In genomic region chr11:52648849-52649400, GRCm38 (mm10) we compare ENCODE assay signal across 14 mouse cellular contexts.
A peak's percentile ranks its signal among the peaks of the same experiment; 100 is the strongest.
DNase-seq lines count a peak whose midpoint lies in the region; ATAC-seq and TF ChIP-seq lines count a peak whose summit lies in the region.
"Had no signal": no experiment of that assay in that cellular context is flagged by ENCODE, and none has a peak within 500 bp of the region (broad histone marks: within the 10 kb centered on the region; RNA-seq: fewer than 3 reads in every experiment).

No protein-coding gene starts in this region.

- DNase-seq in heart, embryonic 10.5 days (ENCODE audit: low spot score): no peak
- DNase-seq in heart, adult 2 months: no peak
- peak; percentile 36 to 66 for DNase-seq in right cerebral cortex, postnatal 36 days (ENCODE audit: low spot score in 2 of 2)
- DNase-seq in right cerebral cortex, postnatal 14 days: no peak
- peak; percentile 17 to 18 for DNase-seq in frontal cortex, postnatal 25 days (ENCODE audit: low spot score in 2 of 2)
- no peak for DNase-seq in midbrain, embryonic 11.5 days (ENCODE audit: low spot score, missing footprints)
- no peak for DNase-seq in urinary bladder, adult 18-20 months (ENCODE audit: low spot score in 2 of 2)
- DNase-seq: cerebellum, adult 11 months; kidney, adult 2 months; liver, embryonic 13.5 days had no signal

- H3K4me2 ChIP-seq in midbrain, embryonic 11.5 days: no peak overlapping the region
- H3K4me2 ChIP-seq: forebrain, embryonic 15.5 days; liver, embryonic 13.5 days had no signal

- no peak for TF ChIP-seq CTCF in heart, adult 2 months (IDR thresholded peaks at IDR 0.05)

- 73% methylated on average over 8 of the region's 8 CpGs for WGBS in heart, embryonic 10.5 days
- WGBS in heart, adult 2 months: 47% methylated on average over 8 of the region's 8 CpGs
- 84% methylated on average over 8 of the region's 8 CpGs for WGBS in midbrain, embryonic 11.5 days

- peak overlapping the region; percentile 15; the same call in 1 of the 2 replicates for H3K4me3 ChIP-seq in heart, embryonic 10.5 days
- no peak overlapping the region for H3K4me3 ChIP-seq in heart, adult 2 months
- H3K4me3 ChIP-seq in midbrain, embryonic 11.5 days (ENCODE audit: low read depth, low read length): no peak overlapping the region
- H3K4me3 ChIP-seq: forebrain, embryonic 15.5 days; liver, embryonic 13.5 days had no signal

- H3K27ac ChIP-seq in heart, embryonic 10.5 days: peak overlapping the region; percentile 86
- H3K27ac ChIP-seq in heart, adult 2 months: no peak overlapping the region
- no peak overlapping the region for H3K27ac ChIP-seq in midbrain, embryonic 11.5 days (ENCODE audit: low read depth, low read length)
- H3K27ac ChIP-seq: forebrain, embryonic 15.5 days; liver, embryonic 13.5 days had no signal

- intact Hi-C loops in heart, adult 2 months (cut with DNase I): no loop called here

- no peak for TF ChIP-seq POLR2A in heart, adult 2 months (IDR thresholded peaks at IDR 0.05; ENCODE audit: insufficient read depth, low read depth, low read length)

- H3K27me3 ChIP-seq in heart, embryonic 10.5 days (ENCODE audit: insufficient read depth, poor library complexity, severe bottlenecking): no peaks in the 10 kb centered on the region; the same call in 1 of the 2 replicates
- H3K27me3 ChIP-seq in heart, adult 2 months (ENCODE audit: control insufficient read depth, insufficient read depth, low read length): no peaks in the 10 kb centered on the region
- no peaks in the 10 kb centered on the region for H3K27me3 ChIP-seq in midbrain, embryonic 11.5 days (ENCODE audit: control insufficient read depth, insufficient read depth, low read length)
- H3K27me3 ChIP-seq: forebrain, embryonic 15.5 days; liver, embryonic 13.5 days had no signal

- no peak for TF ChIP-seq EP300 in heart, adult 2 months (IDR thresholded peaks at IDR 0.05; ENCODE audit: insufficient read depth, low read depth, low read length)

- no peaks in the 10 kb centered on the region for H3K36me3 ChIP-seq in heart, embryonic 10.5 days
- H3K36me3 ChIP-seq in heart, adult 2 months (ENCODE audit: control insufficient read depth, insufficient read depth, low read length): no peaks in the 10 kb centered on the region
- no peaks in the 10 kb centered on the region for H3K36me3 ChIP-seq in midbrain, embryonic 11.5 days (ENCODE audit: control insufficient read depth, insufficient read depth, low read length)
- H3K36me3 ChIP-seq: forebrain, embryonic 15.5 days; liver, embryonic 13.5 days had no signal

- H3K9me3 ChIP-seq in heart, embryonic 10.5 days: no peaks in the 10 kb centered on the region
- H3K9me3 ChIP-seq in midbrain, embryonic 11.5 days (ENCODE audit: control insufficient read depth, low read length): no peaks in the 10 kb centered on the region
- H3K9me3 ChIP-seq: forebrain, embryonic 15.5 days; liver, embryonic 13.5 days had no signal

- no peaks in the 10 kb centered on the region for H3K79me2 ChIP-seq in heart, adult 2 months (replicated peaks; ENCODE audit: control insufficient read depth, insufficient read depth, low read length)

- H3K4me1 ChIP-seq in heart, embryonic 10.5 days: peaks cover 50% of the 10 kb centered on the region
- no peaks in the 10 kb centered on the region for H3K4me1 ChIP-seq in heart, adult 2 months (ENCODE audit: control insufficient read depth, insufficient read depth, low read length)
- H3K4me1 ChIP-seq in midbrain, embryonic 11.5 days (ENCODE audit: control insufficient read depth, insufficient read depth, low read length): peaks cover 16% of the 10 kb centered on the region
- H3K4me1 ChIP-seq: forebrain, embryonic 15.5 days had no signal

- no peak overlapping the region for H3K9ac ChIP-seq in heart, adult 2 months (ENCODE audit: low read depth, low read length)
- no peak overlapping the region for H3K9ac ChIP-seq in midbrain, embryonic 11.5 days (ENCODE audit: low read length)
- H3K9ac ChIP-seq: forebrain, embryonic 15.5 days; liver, embryonic 13.5 days had no signal

- no peak for ATAC-seq in midbrain, embryonic 11.5 days (ENCODE audit: low FRiP score)
- ATAC-seq in erythroid progenitor cell, adult 5-6 weeks (replicated peaks; ENCODE audit: low FRiP score, poor library complexity, severe bottlenecking): no peak
- ATAC-seq: forebrain, embryonic 15.5 days; hindbrain, embryonic 16.5 days; lung, postnatal 0 days had no signal

Comparison
In these comparisons a context has a peak if more than half of its experiments do, and no peak if none do; other contexts are left out.
1. DNase-seq: peak in right cerebral cortex, postnatal 36 days (2 of 2) and frontal cortex, postnatal 25 days (2 of 2); none in heart, embryonic 10.5 days (single experiment), heart, adult 2 months (0 of 2), right cerebral cortex, postnatal 14 days (single experiment), midbrain, embryonic 11.5 days (single experiment) and urinary bladder, adult 18-20 months (0 of 2).